Mouse (Mus musculus) ES-E14 (cell line): ENCODE results near the gene Ttll5. TPM values are rescaled to one million over a fixed set of nuclear protein-coding genes. Genes with fewer than 3 reads are reported as not detected.

Source experiments
- DNase-seq: peaks from one replicate; pipeline ENCODE4 v3.0.0-alpha.2; 2013; ENCODE audit warnings: low read depth, low spot score
- H3K27ac ChIP-seq: 2 replicates; pipeline ENCODE4 v1.5.1; 2012; ENCODE audit warnings: low read depth, mild to moderate bottlenecking, low read length, moderate library complexity, mixed read lengths; ENCODE audit not compliant: poor library complexity, insufficient read depth, severe bottlenecking
- H3K36me3 ChIP-seq: 2 replicates; pipeline ENCODE4 v1.6.1; 2012; ENCODE audit warnings: mild to moderate bottlenecking, low read length, moderate library complexity, mixed read lengths; ENCODE audit not compliant: control insufficient read depth, poor library complexity, insufficient read depth, severe bottlenecking
- H3K4me1 ChIP-seq, 2 experiments: fragments of 150-350 bp in 1 of 2; sonication (generic) in 1 of 2; 2 replicates each; pipeline ENCODE4 v1.6.1; 2012; ENCODE audit warnings: low read length in 2 of 2, mild to moderate bottlenecking in 1 of 2, mixed read lengths in 1 of 2; ENCODE audit not compliant: control insufficient read depth in 2 of 2, insufficient read depth in 2 of 2, poor library complexity in 1 of 2
- H3K4me3 ChIP-seq, 2 experiments: fragments of 150-350 bp in 1 of 2; sonication (generic) in 1 of 2; 2 replicates each; pipeline ENCODE4 v1.5.1; 2012; ENCODE audit warnings: low read length in 2 of 2, low read depth in 1 of 2, mild to moderate bottlenecking in 1 of 2, mixed read lengths in 1 of 2; ENCODE audit not compliant: insufficient read depth in 1 of 2, poor library complexity in 1 of 2, severe bottlenecking in 1 of 2
- H3K9ac ChIP-seq: 2 replicates; pipeline ENCODE4 v1.6.1; 2012; ENCODE audit warnings: low read depth, mild to moderate bottlenecking, low read length, mixed read lengths; ENCODE audit not compliant: poor library complexity, insufficient read depth, severe bottlenecking
- H3K9me3 ChIP-seq: fragments of 150-350 bp; sonication (generic); 2 replicates; pipeline ENCODE4 v1.6.1; 2012; ENCODE audit warnings: low read depth, mild to moderate bottlenecking, low read length; ENCODE audit not compliant: control insufficient read depth, insufficient read depth
- CHD2 ChIP-seq: IDR thresholded peaks from 2 replicates; pipeline ENCODE4 v1.6.1; 2014; ENCODE audit warnings: mild to moderate bottlenecking, low read depth, low read length, inconsistent platforms
- HCFC1 ChIP-seq: IDR thresholded peaks from 2 replicates; pipeline ENCODE4 v1.6.1; 2012; ENCODE audit warnings: low read length, inconsistent platforms, borderline replicate concordance; ENCODE audit not compliant: insufficient read depth
- MAFK ChIP-seq: IDR thresholded peaks from 2 replicates; pipeline ENCODE4 v1.6.1; 2014; ENCODE audit warnings: mild to moderate bottlenecking, low read depth, low read length, inconsistent platforms; ENCODE audit not compliant: insufficient read depth
- ZC3H11A ChIP-seq: IDR thresholded peaks from 2 replicates; pipeline ENCODE4 v1.6.1; 2012; ENCODE audit warnings: low read depth, mild to moderate bottlenecking, inconsistent platforms, low read length, borderline replicate concordance
- ZNF384 ChIP-seq: IDR thresholded peaks from 2 replicates; pipeline ENCODE4 v1.6.1; 2012; ENCODE audit warnings: low read depth, low read length, inconsistent platforms
- in situ Hi-C, 2 experiments: fragments of 600-800 bp; cut with MboI; formaldehyde crosslinking; loops; one replicate each; pipeline ENCODE4 v1.15.1; 2025; ENCODE audit warnings: low sequenced_read_pairs in 2 of 2, inconsistent platforms in 1 of 2; ENCODE audit not compliant: unreplicated experiment in 2 of 2
- total RNA-seq: library from RNA; depleted of rRNA; stranded (reverse); fragments of 300-350 nt; gene quantifications from 2 replicates; pipeline ENCODE4 v1.2.3, GENCODE M21; 2012

The Ttll5 gene
- total RNA-seq, 1 experiment = 18.6 TPM

DNA sequence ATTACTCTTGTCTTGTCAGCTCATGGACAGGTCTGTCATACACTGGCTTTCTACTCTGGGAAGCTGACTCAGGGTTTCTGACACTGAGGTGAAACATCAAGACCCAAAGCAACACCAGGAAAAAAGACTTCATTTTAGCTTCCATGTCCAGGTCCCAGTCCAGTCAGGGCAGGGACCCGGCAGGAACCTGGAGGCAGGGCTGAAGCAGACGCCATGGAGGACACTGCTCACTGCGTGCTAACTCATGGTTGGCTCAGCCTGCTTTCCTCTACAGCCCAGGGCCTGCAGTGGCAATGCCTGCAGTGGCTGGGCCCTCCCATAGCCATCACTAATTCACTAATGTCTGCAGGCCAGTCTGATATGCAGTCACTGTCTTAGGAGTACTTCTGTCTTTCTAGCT, 4.4 kb downstream of the Ttll5 start:
- Histone ChIP-seq H3K4me1 (0 out of 4 replicates have a peak, but pooled peaks cover 0 to 4% of the 10 kb centered on the region in 2 experiments), H3K4me3 (no peak overlapping the region), H3K9ac (no peak overlapping the region; the same call in 1 of the 2 replicates), H3K9me3 (no peaks in the 10 kb centered on the region), H3K36me3 (peaks cover 7% of the 10 kb centered on the region), H3K27ac (no peak overlapping the region)
- in situ Hi-C loops = no loop called here
- TF ChIP-seq ZNF384 (no peak), HCFC1 (no peak), CHD2 (no peak), ZC3H11A (no peak), MAFK (no peak)
- DNase-seq = no peak

DNA sequence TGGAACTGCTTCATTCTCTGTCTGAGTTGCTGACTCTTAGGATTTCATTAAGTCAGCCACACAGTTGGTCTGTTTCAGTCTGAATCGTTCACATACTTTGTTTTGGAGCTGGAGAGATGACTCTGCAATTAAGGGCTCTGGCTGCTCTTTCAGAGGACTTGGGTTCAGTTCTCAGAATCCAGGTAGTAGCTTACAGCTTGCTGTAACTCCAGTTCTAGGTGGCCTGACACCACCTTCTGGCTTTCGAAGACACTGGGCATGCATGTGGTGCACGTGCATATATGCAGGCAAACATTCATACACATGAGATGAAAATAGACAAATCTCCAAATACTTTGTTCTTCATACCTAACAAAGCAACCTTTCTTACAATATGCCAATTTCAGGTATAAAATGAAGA, 5.4 kb downstream of the Ttll5 start:
- Histone ChIP-seq H3K4me1 (0 out of 4 replicates have a peak, but pooled peaks cover 0 to 4% of the 10 kb centered on the region in 2 experiments), H3K4me3 (no peak overlapping the region), H3K27ac (no peak overlapping the region), H3K36me3 (peaks cover 9% of the 10 kb centered on the region), H3K9ac (no peak overlapping the region), H3K9me3 (no peaks in the 10 kb centered on the region)
- DNase-seq = no peak
- no peak for TF ChIP-seq CHD2
- no peak for TF ChIP-seq ZC3H11A
- TF ChIP-seq ZNF384 = no peak
- no peak for TF ChIP-seq HCFC1
- no peak for TF ChIP-seq MAFK
- in situ Hi-C loops = no loop called here

DNA sequence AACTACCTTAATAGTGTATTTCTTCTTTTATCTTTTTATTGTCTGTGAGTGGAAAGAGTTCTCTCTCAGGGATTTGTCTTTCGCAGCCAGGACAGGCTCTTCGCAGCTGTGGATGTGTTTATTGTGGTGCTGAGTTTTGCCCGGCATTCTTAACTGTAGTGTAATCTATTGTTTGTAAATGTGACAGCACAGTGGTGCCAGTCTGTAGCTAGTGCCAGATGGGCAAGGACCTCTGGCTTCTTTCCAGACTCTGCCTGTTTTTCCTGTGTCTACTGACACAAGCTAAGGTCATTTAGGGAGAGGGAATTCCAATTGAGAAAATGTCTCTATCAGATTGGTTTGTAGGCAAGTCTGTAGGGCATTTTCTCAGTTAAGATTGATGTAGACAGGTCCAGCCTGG, 6.2 kb downstream of the Ttll5 start:
- no peak for DNase-seq
- Histone ChIP-seq H3K9ac (no peak overlapping the region), H3K4me1 (0 out of 4 replicates have a peak, but pooled peaks cover 0 to under 1% of the 10 kb centered on the region in 2 experiments), H3K4me3 (no peak overlapping the region), H3K27ac (no peak overlapping the region), H3K36me3 (peaks cover 9% of the 10 kb centered on the region), H3K9me3 (no peaks in the 10 kb centered on the region)
- TF ChIP-seq ZNF384 (no peak), HCFC1 (no peak), CHD2 (no peak), ZC3H11A (no peak), MAFK (no peak)
- in situ Hi-C loops = no loop called here

DNA sequence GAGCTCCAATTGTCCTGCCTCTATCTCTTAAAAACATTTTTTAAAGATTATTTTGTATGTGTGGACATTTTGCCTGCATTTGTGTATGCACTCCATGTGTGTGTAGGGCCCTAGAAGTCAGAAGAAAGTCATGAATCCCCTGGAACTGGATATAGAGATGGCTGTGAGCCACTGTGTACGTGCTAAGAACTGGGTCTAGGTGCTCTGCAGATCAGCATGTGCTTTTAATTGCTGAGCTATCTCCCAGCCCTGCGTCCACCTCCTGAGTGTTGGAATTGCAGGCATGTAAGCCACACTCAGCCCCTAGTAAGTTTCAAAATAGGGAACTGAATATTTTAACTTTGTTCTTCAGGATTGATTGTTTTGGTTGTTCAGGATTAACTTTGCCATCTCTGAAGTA, 10.1 kb downstream of the Ttll5 start:
- H3K9me3 ChIP-seq = no peaks in the 10 kb centered on the region
- peaks cover 2% of the 10 kb centered on the region; the same call in 1 of the 2 replicates for H3K36me3 ChIP-seq
- no peak overlapping the region for H3K4me3 ChIP-seq
- TF ChIP-seq MAFK = no peak
- TF ChIP-seq ZC3H11A = no peak
- no peak for TF ChIP-seq ZNF384
- no peak for TF ChIP-seq CHD2
- no peak for TF ChIP-seq HCFC1
- DNase-seq = no peak
- H3K9ac ChIP-seq = no peak overlapping the region
- no peaks in the 10 kb centered on the region for H3K4me1 ChIP-seq
- in situ Hi-C loops = no loop called here
- no peak overlapping the region for H3K27ac ChIP-seq

DNA sequence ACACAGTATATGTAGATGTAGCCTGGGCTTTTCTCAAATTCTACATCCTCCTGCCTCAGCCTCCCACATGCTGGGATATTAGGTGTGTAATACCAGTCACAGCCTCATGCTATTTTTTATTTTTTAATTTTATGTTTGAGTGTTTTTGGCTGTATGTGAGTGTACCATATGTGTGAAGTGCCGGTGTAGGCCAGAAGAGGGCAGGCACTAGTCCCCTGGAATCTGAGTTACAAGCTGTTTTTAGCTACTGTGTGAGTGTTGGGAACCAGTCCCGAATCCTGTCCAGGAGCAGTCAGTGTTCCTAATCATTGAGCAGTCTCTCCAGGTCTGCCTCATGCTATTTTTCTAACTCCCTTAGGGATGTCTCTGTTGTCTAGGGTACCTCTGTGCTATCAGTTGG, 13.3 kb downstream of the Ttll5 start:
- H3K9me3 ChIP-seq = no peaks in the 10 kb centered on the region
- no peak for DNase-seq
- in situ Hi-C loops = no loop called here
- peaks cover 2% of the 10 kb centered on the region; the same call in 1 of the 2 replicates for H3K36me3 ChIP-seq
- H3K4me1 ChIP-seq = no peaks in the 10 kb centered on the region
- no peak overlapping the region for H3K27ac ChIP-seq
- no peak overlapping the region for H3K4me3 ChIP-seq
- H3K9ac ChIP-seq = no peak overlapping the region
- TF ChIP-seq ZC3H11A (no peak), CHD2 (no peak), MAFK (no peak), HCFC1 (no peak), ZNF384 (no peak)
